ENCODE assay signal across 20 mouse cellular contexts in the genomic region with DNA sequence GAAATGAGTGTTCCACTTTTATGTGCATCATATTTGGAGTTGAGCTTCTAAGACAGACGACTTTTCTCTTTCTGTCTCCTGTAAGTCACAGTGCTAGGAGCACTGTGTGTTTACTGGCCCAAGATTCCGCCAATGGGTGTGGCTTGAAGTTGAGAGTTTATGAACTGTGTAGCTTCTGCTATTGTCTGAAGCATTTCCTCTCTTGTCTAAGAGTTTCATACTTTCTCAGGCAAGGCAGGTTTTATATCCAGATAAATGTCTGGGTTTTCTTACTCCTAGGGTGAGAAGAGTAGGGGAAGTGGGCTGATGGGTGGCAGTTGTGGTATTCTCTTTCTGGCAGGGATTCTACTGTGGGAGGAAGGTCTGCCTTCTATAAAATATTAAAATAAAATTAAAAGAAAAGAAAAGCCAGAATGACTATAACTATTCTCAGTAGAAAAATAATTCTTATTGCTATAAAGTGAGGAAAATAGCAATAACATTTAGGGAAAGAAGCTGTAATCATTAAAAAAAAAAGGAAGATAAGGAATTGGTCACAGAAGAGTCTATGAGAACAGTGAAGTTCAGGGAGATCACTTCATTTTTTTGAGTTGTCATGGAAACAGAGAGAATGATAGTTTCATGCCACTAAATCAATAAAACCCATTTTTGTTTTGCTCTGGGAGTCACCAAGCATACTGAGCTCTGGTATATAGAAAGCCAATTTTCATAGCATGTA.
A peak's percentile ranks its signal among the peaks of the same experiment; 100 is the strongest.
DNase-seq lines count a peak whose midpoint lies in the region; ATAC-seq and TF ChIP-seq lines count a peak whose summit lies in the region.
"Had no signal": no experiment of that assay in that cellular context is flagged by ENCODE, and none has a peak within 500 bp of the region (broad histone marks: within the 10 kb centered on the region; RNA-seq: fewer than 3 reads in every experiment).

No protein-coding gene starts in this region.

- H3K4me3 ChIP-seq in heart, embryonic 12.5 days, result no peak overlapping the region
- H3K4me3 ChIP-seq in lung, postnatal 0 days (ENCODE audit: low read depth, low read length), result no peak overlapping the region
- no peak overlapping the region for H3K4me3 ChIP-seq in embryonic fibroblast, embryonic 13.5 days (ENCODE audit: insufficient read depth, low read length)
- no peak overlapping the region for H3K4me3 ChIP-seq in embryonic facial prominence, embryonic 10.5 days
- no peak overlapping the region for H3K4me3 ChIP-seq in forebrain, embryonic 10.5 days
- H3K4me3 ChIP-seq: embryonic facial prominence, embryonic 13.5 days; heart, adult 2 months; hindbrain, embryonic 13.5 days; limb, embryonic 12.5 days; liver, embryonic 15.5 days; megakaryocyte, embryonic 14.5 days had no signal

- WGBS in heart, embryonic 12.5 days, result 61% methylated on average over 2 of the region's 2 CpGs
- WGBS in lung, postnatal 0 days, result 33% methylated on average over 2 of the region's 2 CpGs
- 72% methylated on average over 2 of the region's 2 CpGs for WGBS in embryonic facial prominence, embryonic 10.5 days
- 85% methylated on average over 2 of the region's 2 CpGs for WGBS in forebrain, embryonic 10.5 days

- H3K36me3 ChIP-seq in heart, embryonic 12.5 days, result no peaks in the 10 kb centered on the region
- H3K36me3 ChIP-seq in lung, postnatal 0 days (ENCODE audit: insufficient read depth, low read length), result no peaks in the 10 kb centered on the region
- H3K36me3 ChIP-seq in embryonic facial prominence, embryonic 10.5 days (replicated peaks), result no peaks in the 10 kb centered on the region
- H3K36me3 ChIP-seq in forebrain, embryonic 10.5 days (replicated peaks), result no peaks in the 10 kb centered on the region
- H3K36me3 ChIP-seq: embryonic facial prominence, embryonic 13.5 days; hindbrain, embryonic 13.5 days; limb, embryonic 12.5 days; liver, embryonic 15.5 days had no signal

- no peaks in the 10 kb centered on the region for H3K27me3 ChIP-seq in heart, embryonic 12.5 days (replicated peaks)
- no peaks in the 10 kb centered on the region for H3K27me3 ChIP-seq in lung, postnatal 0 days (replicated peaks; ENCODE audit: insufficient read depth, low read length)
- H3K27me3 ChIP-seq in embryonic facial prominence, embryonic 10.5 days (replicated peaks; ENCODE audit: low read depth, poor library complexity, severe bottlenecking), result no peaks in the 10 kb centered on the region
- H3K27me3 ChIP-seq in forebrain, embryonic 10.5 days (ENCODE audit: poor library complexity, severe bottlenecking), result no peaks in the 10 kb centered on the region
- H3K27me3 ChIP-seq: embryonic facial prominence, embryonic 13.5 days; hindbrain, embryonic 13.5 days; liver, embryonic 15.5 days; megakaryocyte, embryonic 14.5 days; Patski had no signal

- no peak for TF ChIP-seq POLR2A in embryonic fibroblast, embryonic 13.5 days (IDR thresholded peaks at IDR 0.05; ENCODE audit: low read depth, low read length)

- no peak overlapping the region for H3K4me2 ChIP-seq in heart, embryonic 12.5 days
- no peak overlapping the region for H3K4me2 ChIP-seq in lung, postnatal 0 days (replicated peaks; ENCODE audit: low read depth, low read length)
- H3K4me2 ChIP-seq: embryonic facial prominence, embryonic 13.5 days; hindbrain, embryonic 13.5 days; limb, embryonic 12.5 days; liver, embryonic 15.5 days had no signal

- DNase-seq in heart, adult 11 months, result peak; percentile 77
- DNase-seq in lung, postnatal 0 days (ENCODE audit: low spot score), result no peak
- DNase-seq in lung, postnatal 4 days, result no peak
- no peak for DNase-seq in embryonic facial prominence, embryonic 10.5 days (ENCODE audit: low spot score)
- no peak for DNase-seq in forebrain, embryonic 10.5 days (ENCODE audit: extremely low spot score, low spot score)
- DNase-seq: adrenal gland, postnatal 36 days; cerebellum, adult 8-10 months; gastrocnemius, postnatal 10 days; heart, adult 2 months; kidney, adult 11 months; right cerebral cortex, postnatal 25 days had no signal

- no peaks in the 10 kb centered on the region for H3K9me3 ChIP-seq in heart, embryonic 12.5 days (replicated peaks)
- H3K9me3 ChIP-seq in lung, postnatal 0 days (ENCODE audit: low read length), result no peaks in the 10 kb centered on the region
- H3K9me3 ChIP-seq in embryonic facial prominence, embryonic 10.5 days, result no peaks in the 10 kb centered on the region
- H3K9me3 ChIP-seq in forebrain, embryonic 10.5 days, result no peaks in the 10 kb centered on the region
- H3K9me3 ChIP-seq: embryonic facial prominence, embryonic 13.5 days; hindbrain, embryonic 13.5 days; limb, embryonic 12.5 days; liver, embryonic 15.5 days; megakaryocyte, embryonic 14.5 days had no signal

- no peak for TF ChIP-seq EP300 in lung, postnatal 0 days (IDR thresholded peaks at IDR 0.05)

- no peak for ATAC-seq in heart, embryonic 12.5 days (ENCODE audit: insufficient number of reproducible peaks, low FRiP score)
- ATAC-seq in lung, postnatal 0 days, result peak; percentile 48; the same call in 1 of the 2 replicates
- ATAC-seq in megakaryocyte progenitor cell, adult 5-6 weeks (replicated peaks; ENCODE audit: poor library complexity), result peak; percentile 70
- ATAC-seq: Patski had no signal

- no peak overlapping the region for H3K27ac ChIP-seq in heart, embryonic 12.5 days (ENCODE audit: poor library complexity, severe bottlenecking)
- H3K27ac ChIP-seq in lung, postnatal 0 days (ENCODE audit: low read length), result no peak overlapping the region
- peak overlapping the region; percentile 75 for H3K27ac ChIP-seq in embryonic fibroblast, embryonic 13.5 days (ENCODE audit: insufficient read depth, low read length)
- H3K27ac ChIP-seq in embryonic facial prominence, embryonic 10.5 days (replicated peaks), result no peak overlapping the region
- no peak overlapping the region for H3K27ac ChIP-seq in forebrain, embryonic 10.5 days
- H3K27ac ChIP-seq: embryonic facial prominence, embryonic 13.5 days; heart, adult 2 months; hindbrain, embryonic 13.5 days; limb, embryonic 12.5 days; liver, embryonic 15.5 days had no signal

- H3K4me1 ChIP-seq in heart, embryonic 12.5 days (replicated peaks), result peaks cover 5% of the 10 kb centered on the region; the same call in 1 of the 2 replicates
- H3K4me1 ChIP-seq in lung, postnatal 0 days (ENCODE audit: insufficient read depth, low read depth, low read length), result no peaks in the 10 kb centered on the region
- H3K4me1 ChIP-seq in embryonic fibroblast, embryonic 13.5 days (ENCODE audit: control insufficient read depth, insufficient read depth, low read length), result peaks cover 8% of the 10 kb centered on the region; the same call in 1 of the 2 replicates
- no peaks in the 10 kb centered on the region for H3K4me1 ChIP-seq in embryonic facial prominence, embryonic 10.5 days
- H3K4me1 ChIP-seq in forebrain, embryonic 10.5 days, result no peaks in the 10 kb centered on the region
- H3K4me1 ChIP-seq: embryonic facial prominence, embryonic 13.5 days; hindbrain, embryonic 13.5 days; limb, embryonic 12.5 days; liver, embryonic 15.5 days had no signal

- no peak overlapping the region for H3K9ac ChIP-seq in heart, embryonic 12.5 days
- H3K9ac ChIP-seq in lung, postnatal 0 days (replicated peaks; ENCODE audit: low read depth), result no peak overlapping the region
- H3K9ac ChIP-seq: embryonic facial prominence, embryonic 13.5 days; hindbrain, embryonic 13.5 days; limb, embryonic 12.5 days; liver, embryonic 15.5 days had no signal

- TF ChIP-seq CTCF in lung, postnatal 0 days (IDR thresholded peaks at IDR 0.05), result no peak
- no peak for TF ChIP-seq CTCF in embryonic fibroblast, embryonic 13.5 days (IDR thresholded peaks at IDR 0.05; ENCODE audit: borderline replicate concordance, insufficient read depth, low read length)
